Mouse (Mus musculus) gastrocnemius, postnatal 4 days (tissue): ENCODE data around the gene Tmem121. TPM values are rescaled to one million over a fixed set of nuclear protein-coding genes. Genes with fewer than 3 reads are reported as not detected.

Source experiments
- DNase-seq, 2 experiments: peaks; one replicate each; pipeline ENCODE4 v3.0.0; 2021 to 2022; ENCODE audit warnings: low spot score in 2 of 2, mixed read lengths in 2 of 2
- long read RNA-seq, 2 experiments: library from polyadenylated mRNA; stranded (forward); transcript quantifications; one replicate each; pipeline ENCODE4 v2.0.0; 2021
- total RNA-seq, 2 experiments: library from RNA; stranded (reverse); gene quantifications; 2 replicates each; pipeline ENCODE4 v1.2.3; 2021

Tmem121 gene
- total RNA-seq: 1 to 10 TPM; 2.5 to 3.4 TPM
- long read RNA-seq, experiment 1: 0 reads
- long read RNA-seq, experiment 2: 0 reads

GRCm38 (mm10) chr12:113185442-113186291 is at the start of gene Tmem121:
Tmem121 (plus strand) TSS chr12:113185930.
- no peak for DNase-seq

DNA sequence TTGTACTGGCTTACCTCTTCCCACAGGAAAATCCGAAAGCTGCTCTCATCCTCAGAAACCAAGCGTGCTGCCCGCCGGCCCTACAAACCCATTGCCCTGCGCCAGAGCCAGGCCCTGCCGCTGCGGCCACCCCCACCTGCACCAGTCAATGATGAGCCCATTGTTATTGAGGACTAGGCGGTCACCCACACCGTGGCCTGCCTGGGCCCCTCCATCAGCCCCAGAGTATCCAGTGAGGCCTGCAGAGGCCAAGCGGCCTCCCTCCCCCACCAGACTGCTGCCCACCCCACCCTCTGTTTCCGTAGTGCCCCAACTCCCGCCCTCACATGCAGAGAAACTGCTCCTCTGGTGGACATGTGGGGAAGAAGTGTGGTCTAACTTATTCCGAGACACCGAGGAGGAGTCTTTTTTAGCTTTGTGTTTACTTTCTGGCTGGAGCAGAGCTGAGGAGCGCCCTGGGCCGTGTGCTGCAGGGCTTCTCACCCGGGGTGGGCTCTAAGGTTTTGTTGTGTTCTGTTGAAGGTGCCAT is 49.2 kb upstream of the Tmem121 start:
- DNase-seq: no peak

- DNase-seq: no peak
Observed at GRCm38 (mm10) chr12:113137260-113138213, 48.2 kb upstream of the Tmem121 start.

DNA sequence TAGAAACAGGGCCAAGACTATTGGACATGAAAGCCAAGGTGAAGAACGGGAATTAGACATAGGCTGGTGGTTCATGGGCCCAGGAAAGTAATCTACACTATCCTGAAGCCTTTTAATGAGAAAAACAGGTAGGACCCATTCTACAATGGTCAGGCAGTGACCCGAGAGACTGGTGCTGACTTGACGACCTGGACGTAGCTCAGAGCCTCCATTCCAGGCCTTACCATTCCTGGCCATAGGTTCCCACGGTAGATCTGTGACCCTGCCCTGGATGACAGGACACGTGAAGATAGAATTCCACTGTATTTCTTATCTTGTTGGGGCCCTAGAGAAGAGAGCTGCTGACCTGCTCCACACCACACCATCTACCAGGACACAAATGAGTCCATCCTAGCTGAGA is 47.4 kb upstream of the Tmem121 start:
- DNase-seq: no peak

DNA sequence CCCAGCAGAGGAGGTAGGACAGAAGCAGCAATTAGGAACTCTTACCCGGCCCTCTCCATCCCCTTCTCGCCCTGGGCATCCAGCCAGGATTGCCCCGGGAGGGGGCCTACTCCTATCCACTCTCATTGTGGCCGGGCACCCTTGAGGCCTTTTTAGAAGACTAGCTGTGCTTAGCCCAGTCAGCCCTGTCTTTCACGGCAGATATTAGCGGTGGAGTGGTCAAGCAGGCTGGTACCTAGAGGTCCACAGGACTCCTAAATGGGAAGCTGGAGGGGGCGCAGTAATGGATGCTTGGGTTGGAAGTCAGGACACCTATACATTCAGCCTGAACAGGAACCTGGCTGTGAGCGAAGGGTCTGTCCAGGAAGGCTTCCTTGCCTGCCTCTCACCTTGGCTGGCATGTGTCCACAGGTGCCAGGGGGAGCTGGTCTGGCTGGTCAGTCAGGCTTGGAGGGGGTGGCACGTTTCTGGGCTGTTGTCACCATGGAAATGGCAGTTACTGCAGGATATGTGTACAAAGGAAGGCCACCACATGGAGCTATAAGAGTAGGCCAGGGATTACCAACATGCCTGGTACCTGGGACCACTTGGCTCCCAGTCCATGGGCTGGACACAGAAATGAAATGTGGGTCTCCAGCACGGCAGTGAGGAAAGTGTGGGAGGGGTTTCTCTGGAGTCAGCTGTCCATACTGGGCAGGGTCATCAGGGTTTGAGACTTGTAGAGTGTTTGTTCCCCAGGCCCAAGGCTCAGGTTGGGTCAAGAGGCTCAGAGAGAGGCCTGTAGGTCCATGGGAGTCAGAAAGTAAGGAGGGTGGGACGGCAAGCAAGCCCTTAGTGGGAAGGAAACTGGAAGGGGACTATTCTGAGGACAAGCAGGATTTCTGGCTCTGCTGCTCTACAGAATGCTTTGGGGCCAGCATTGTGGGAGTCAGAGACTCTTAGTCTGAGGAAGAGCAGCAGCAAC is 46.5 kb upstream of the Tmem121 start:
- DNase-seq: no peak

- peak; percentile 81 to 89 for DNase-seq
Observed at GRCm38 (mm10) chr12:113139908-113140615, 45.7 kb upstream of the Tmem121 start, which contains the start of gene Crip2. Crip2 (plus strand) TSS chr12:113140236.

DNA sequence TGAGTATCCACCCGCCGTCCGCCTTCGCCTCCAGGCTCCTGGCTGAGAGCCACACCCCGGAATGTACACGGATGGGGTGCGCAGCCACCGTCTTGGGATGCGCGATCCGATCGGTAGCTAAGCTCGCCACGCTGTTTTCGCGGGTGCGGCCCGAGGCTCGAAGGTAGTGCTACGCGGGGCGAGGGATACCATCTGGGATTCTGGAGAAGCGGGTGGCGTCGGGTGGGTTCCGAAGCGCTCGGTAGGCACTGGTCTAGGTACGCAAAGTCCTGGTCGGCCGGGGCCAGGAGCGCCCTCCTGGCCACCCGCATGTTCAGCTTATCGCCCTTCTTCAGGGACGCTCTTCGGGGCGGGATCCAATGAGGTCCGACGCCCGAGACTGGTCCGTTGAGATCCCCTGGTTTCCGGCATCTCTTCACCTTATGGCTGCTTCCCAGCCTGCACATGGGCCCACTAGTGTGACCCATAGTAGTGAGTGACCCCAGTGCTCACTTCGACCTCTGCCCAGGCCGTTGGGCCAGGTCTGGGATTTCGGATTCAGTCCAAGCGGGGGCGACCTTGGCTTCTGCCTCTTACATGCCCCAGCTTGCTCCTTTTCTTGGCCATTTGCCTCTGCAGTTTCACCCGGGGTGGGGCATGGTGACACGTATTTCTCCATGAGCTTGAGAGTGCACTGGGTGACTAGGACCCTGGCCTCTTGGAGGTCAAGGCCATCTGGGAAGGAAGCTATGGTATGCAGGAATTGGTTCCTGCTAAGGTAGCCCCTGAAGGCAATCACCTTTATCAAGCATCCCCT is 44.9 kb upstream of the Tmem121 start:
- DNase-seq: peak in 1 of 2 experiments; percentile 50

DNA sequence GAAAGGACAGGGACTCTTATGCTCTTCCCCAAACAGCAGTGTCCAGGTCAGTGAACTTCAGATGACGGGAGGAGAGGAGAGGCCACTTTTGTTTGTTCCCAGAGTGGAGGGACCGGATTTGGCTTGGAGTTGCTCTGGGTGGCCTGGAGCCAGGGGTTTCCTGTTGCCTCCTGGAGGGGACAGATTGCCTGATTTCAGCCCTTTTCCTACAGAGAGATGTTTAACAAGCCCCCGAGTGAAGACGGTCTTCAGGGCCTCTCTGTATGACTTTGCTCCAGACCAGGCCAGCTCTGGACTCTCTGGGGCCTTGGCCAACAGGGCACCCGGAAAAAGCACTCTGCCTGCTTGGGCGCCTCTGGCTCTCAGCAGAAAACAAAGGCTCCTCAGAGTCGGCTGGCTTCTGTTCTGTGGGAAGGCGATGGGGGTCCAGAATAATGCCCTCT is 44.2 kb upstream of the Tmem121 start:
- peak in 1 of 2 experiments; percentile 57 for DNase-seq

DNA sequence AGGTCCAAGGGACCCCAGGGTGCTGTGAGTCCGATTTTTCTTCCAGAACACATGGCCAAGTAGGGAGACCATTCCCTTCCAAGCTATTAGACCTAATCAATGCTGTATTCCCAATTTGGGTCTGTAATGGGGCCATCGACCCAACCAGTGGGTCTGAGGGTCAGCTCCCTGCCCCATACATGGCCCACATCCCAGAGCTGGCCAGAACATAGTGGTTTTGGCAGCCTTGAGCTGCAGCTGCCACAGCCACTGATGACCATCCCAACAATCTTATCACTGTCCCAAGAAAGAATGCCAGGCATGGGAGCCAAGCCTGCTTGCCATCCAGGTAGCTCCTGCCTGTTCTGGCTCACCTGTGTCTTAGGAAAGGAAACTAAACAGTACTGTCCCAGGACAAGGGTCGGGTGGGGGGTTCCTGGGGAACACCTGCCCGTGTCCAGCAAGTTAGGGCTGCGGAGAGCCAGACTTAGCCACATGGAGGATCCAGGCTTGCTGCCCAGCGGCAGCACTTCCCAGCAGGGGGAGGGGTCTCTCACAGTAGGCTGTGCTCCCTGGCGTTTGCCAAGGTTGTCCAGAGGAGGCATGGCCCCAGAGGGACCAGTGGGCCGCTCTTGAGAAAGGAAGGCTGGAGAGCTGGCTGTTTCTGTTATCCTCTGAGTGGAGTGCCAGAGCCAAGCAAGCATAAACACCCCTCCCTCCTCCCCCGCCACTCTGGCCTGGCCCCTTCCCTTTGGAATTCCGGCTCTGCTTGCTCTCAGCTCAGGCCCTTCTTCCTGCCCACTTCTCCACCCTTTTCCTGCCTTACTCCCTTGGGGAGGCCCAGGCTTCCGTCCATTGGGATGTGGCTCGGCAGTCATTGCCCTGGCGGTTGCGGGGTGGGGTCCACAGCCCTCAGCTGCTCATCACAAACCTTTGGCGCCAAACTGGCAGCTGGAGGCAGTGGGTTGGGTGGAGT is 43.4 kb upstream of the Tmem121 start:
- peak; percentile 52 to 76 for DNase-seq

DNA sequence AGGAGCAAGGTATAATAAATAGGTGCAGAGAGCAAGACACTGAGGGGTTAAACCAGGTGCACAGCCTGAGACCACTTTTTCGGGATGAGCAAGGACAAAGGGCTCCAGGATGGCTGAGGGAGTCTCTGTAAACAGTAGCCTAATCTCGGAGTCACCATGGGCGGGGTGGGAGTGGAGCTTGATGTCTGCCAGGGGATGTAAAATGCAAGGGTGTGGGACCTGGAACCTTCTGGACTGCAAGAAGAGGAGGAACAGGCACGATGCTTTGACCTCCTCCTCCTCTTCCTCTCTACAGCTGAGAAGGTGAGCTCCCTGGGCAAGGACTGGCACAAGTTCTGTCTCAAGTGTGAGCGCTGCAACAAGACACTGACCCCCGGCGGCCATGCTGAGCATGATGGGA is 42.6 kb upstream of the Tmem121 start:
- no peak for DNase-seq

- DNase-seq: no peak
Observed at GRCm38 (mm10) chr12:113144001-113144756, 41.6 kb upstream of the Tmem121 start.

- DNase-seq: no peak
Observed at GRCm38 (mm10) chr12:113144886-113145285, 40.8 kb upstream of the Tmem121 start.

- no peak for DNase-seq
Observed at GRCm38 (mm10) chr12:113145591-113145990, 40.1 kb upstream of the Tmem121 start.

GRCm38 (mm10) chr12:113146112-113147057 is 39.3 kb upstream of the Tmem121 start, which contains the start of gene Crip1:
Crip1 (plus strand) TSS chr12:113146316.
- DNase-seq: peak; percentile 80 to 86

DNA sequence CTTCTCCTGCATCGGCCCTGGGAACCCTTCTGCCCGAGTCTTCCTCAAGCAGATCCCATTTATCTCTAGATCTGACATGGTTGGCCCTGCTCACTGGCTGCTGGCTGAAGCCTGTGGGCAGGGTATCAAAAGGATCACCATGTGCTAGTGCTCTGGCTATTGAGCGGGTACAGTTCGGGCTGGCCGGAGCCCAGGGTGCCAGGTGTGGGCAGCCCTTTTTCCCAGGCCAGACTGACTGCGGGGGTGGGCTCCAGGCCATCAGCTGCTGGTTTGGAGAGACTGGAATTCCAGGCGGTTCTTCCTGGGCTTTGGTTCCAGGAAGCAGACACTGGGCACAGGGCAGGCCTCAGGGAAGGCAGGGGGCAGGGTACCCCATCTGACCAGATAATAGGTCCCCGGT is 38.2 kb upstream of the Tmem121 start:
- DNase-seq: peak; percentile 58 to 75
